Mouse (Mus musculus) cerebellum, adult 2 months (tissue): ENCODE results near the gene Gli3. TPM values are rescaled to one million over a fixed set of nuclear protein-coding genes. Genes with fewer than 3 reads are reported as not detected.

Source experiments
- DNase-seq, 2 experiments: peaks; one replicate each; pipeline ENCODE4 v3.0.0; 2021
- H3K27ac ChIP-seq: fragments of 200-500 bp; 2 replicates; pipeline ENCODE4 v1.5.1; 2012; ENCODE audit warnings: low read length, control low read depth, inconsistent platforms; ENCODE audit not compliant: insufficient read depth
- H3K27me3 ChIP-seq: fragments of 200-500 bp; 2 replicates; pipeline ENCODE4 v1.6.1; 2012; ENCODE audit warnings: inconsistent platforms, mild to moderate bottlenecking, low read length, moderate library complexity; ENCODE audit not compliant: control insufficient read depth, insufficient read depth
- H3K4me1 ChIP-seq: fragments of 200-500 bp; 2 replicates; pipeline ENCODE4 v1.6.1; 2011; ENCODE audit warnings: low read length; ENCODE audit not compliant: control insufficient read depth, insufficient read depth
- H3K4me3 ChIP-seq: fragments of 200-500 bp; replicated peaks from 2 replicates; pipeline ENCODE3; 2011; ENCODE audit warnings: mild to moderate bottlenecking, low read depth, low read length, control low read depth; ENCODE audit not compliant: insufficient read depth
- CTCF ChIP-seq: fragments of 200-500 bp; IDR thresholded peaks from 2 replicates; pipeline ENCODE4 v1.5.1; 2011; ENCODE audit warnings: low read depth, mild to moderate bottlenecking, control low read depth, low read length, moderate library complexity, borderline replicate concordance; ENCODE audit not compliant: insufficient read depth
- POLR2A ChIP-seq: fragments of 200-500 bp; IDR thresholded peaks from 2 replicates; pipeline ENCODE4 v1.6.1; 2011; ENCODE audit warnings: low read length, control low read depth, borderline replicate concordance; ENCODE audit not compliant: insufficient read depth
- WGBS: fragments of 180-500 bp; shearing (Covaris S2); methylation state at CpG from one replicate; pipeline ENCODE4 v1.1.7; 2018; 5-methylcytosine and 5-hydroxymethylcytosine counted together
- polyA plus RNA-seq: library from polyadenylated mRNA; depleted of rRNA; stranded (reverse); fragments of >200 nt; gene quantifications from 2 replicates; pipeline ENCODE4 v1.2.3, GENCODE M21; 2012

Gene Gli3
- polyA plus RNA-seq, 1 experiment: 2.4 TPM

DNA sequence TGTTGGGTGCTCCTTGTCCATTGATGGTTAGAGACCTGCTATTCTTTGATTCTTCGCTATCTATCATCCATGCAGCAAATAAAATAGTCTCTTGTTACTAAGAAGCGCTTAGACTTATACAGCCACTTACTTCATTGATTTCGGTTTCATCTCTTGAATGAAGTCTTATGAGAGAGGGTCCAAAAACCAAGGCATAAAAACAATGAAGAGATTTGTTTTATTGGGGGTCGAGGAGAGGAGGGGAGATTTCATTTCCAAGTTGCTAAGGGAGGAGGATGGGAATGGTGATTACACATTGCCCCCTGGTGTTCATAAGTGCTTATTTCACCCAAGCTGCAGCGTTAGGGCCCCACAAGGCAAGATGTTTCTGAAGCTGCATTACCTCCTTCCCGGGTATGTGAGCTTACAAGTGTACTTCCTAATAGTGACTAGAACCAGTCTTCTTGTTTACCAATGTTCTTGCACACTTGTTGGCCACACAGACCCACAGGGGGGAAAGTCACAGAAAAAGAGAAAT lies 299.9 kb downstream of the Gli3 start:
- Histone ChIP-seq H3K4me1 (peaks cover 5% of the 10 kb centered on the region; the same call in 1 of the 2 replicates), H3K27me3 (no peaks in the 10 kb centered on the region), H3K4me3 (no peak overlapping the region), H3K27ac (no peak overlapping the region)
- peak; percentile 14 to 20 for DNase-seq
- TF ChIP-seq CTCF (peak; percentile 63; the same call in 1 of the 2 replicates), POLR2A (no peak)
- WGBS: 38% methylated on average over 6 of the region's 6 CpGs

DNA sequence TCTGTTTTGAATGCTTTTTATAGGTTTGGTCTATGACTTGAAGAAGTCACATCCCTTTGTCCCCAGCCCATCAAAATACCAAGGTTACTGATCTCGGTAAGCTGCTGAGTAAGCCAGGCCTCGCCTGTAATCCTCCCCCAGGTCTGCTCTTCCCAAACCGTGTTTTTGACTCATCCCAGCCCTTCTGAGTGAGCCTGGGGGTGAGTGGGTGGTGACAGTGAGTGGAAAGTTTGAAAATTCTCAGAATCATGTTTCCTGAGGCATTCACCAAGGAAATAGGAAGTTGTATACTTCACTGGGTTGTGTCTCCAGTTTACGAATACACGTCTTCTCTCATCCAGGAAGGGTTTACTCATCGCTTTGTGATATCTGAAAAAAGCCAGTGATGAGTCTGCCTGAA lies 314.6 kb downstream of the Gli3 start:
- WGBS: 83% methylated on average over 6 of the region's 6 CpGs
- Histone ChIP-seq H3K27me3 (no peaks in the 10 kb centered on the region), H3K4me3 (no peak overlapping the region), H3K4me1 (no peaks in the 10 kb centered on the region), H3K27ac (no peak overlapping the region)
- no peak for DNase-seq
- TF ChIP-seq POLR2A (no peak), CTCF (no peak)
